Mouse (Mus musculus) ES-E14 (cell line): ENCODE measurements around the gene Nr5a2. TPM values are rescaled to one million over a fixed set of nuclear protein-coding genes. Genes with fewer than 3 reads are reported as not detected.

Experiments
- DNase-seq: peaks from one replicate; pipeline ENCODE4 v3.0.0-alpha.2; 2013; ENCODE audit warnings: low read depth, low spot score
- H3K27ac ChIP-seq: 2 replicates; pipeline ENCODE4 v1.5.1; 2012; ENCODE audit warnings: low read depth, mild to moderate bottlenecking, low read length, moderate library complexity, mixed read lengths; ENCODE audit not compliant: poor library complexity, insufficient read depth, severe bottlenecking
- H3K36me3 ChIP-seq: 2 replicates; pipeline ENCODE4 v1.6.1; 2012; ENCODE audit warnings: mild to moderate bottlenecking, low read length, moderate library complexity, mixed read lengths; ENCODE audit not compliant: control insufficient read depth, poor library complexity, insufficient read depth, severe bottlenecking
- H3K4me1 ChIP-seq, 2 experiments: fragments of 150-350 bp in 1 of 2; sonication (generic) in 1 of 2; 2 replicates each; pipeline ENCODE4 v1.6.1; 2012; ENCODE audit warnings: low read length in 2 of 2, mild to moderate bottlenecking in 1 of 2, mixed read lengths in 1 of 2; ENCODE audit not compliant: control insufficient read depth in 2 of 2, insufficient read depth in 2 of 2, poor library complexity in 1 of 2
- H3K4me3 ChIP-seq, 2 experiments: fragments of 150-350 bp in 1 of 2; sonication (generic) in 1 of 2; 2 replicates each; pipeline ENCODE4 v1.5.1; 2012; ENCODE audit warnings: low read length in 2 of 2, low read depth in 1 of 2, mild to moderate bottlenecking in 1 of 2, mixed read lengths in 1 of 2; ENCODE audit not compliant: insufficient read depth in 1 of 2, poor library complexity in 1 of 2, severe bottlenecking in 1 of 2
- H3K9ac ChIP-seq: 2 replicates; pipeline ENCODE4 v1.6.1; 2012; ENCODE audit warnings: low read depth, mild to moderate bottlenecking, low read length, mixed read lengths; ENCODE audit not compliant: poor library complexity, insufficient read depth, severe bottlenecking
- H3K9me3 ChIP-seq: fragments of 150-350 bp; sonication (generic); 2 replicates; pipeline ENCODE4 v1.6.1; 2012; ENCODE audit warnings: low read depth, mild to moderate bottlenecking, low read length; ENCODE audit not compliant: control insufficient read depth, insufficient read depth
- CHD2 ChIP-seq: IDR thresholded peaks from 2 replicates; pipeline ENCODE4 v1.6.1; 2014; ENCODE audit warnings: mild to moderate bottlenecking, low read depth, low read length, inconsistent platforms
- HCFC1 ChIP-seq: IDR thresholded peaks from 2 replicates; pipeline ENCODE4 v1.6.1; 2012; ENCODE audit warnings: low read length, inconsistent platforms, borderline replicate concordance; ENCODE audit not compliant: insufficient read depth
- MAFK ChIP-seq: IDR thresholded peaks from 2 replicates; pipeline ENCODE4 v1.6.1; 2014; ENCODE audit warnings: mild to moderate bottlenecking, low read depth, low read length, inconsistent platforms; ENCODE audit not compliant: insufficient read depth
- ZC3H11A ChIP-seq: IDR thresholded peaks from 2 replicates; pipeline ENCODE4 v1.6.1; 2012; ENCODE audit warnings: low read depth, mild to moderate bottlenecking, inconsistent platforms, low read length, borderline replicate concordance
- ZNF384 ChIP-seq: IDR thresholded peaks from 2 replicates; pipeline ENCODE4 v1.6.1; 2012; ENCODE audit warnings: low read depth, low read length, inconsistent platforms
- in situ Hi-C, 2 experiments: fragments of 600-800 bp; cut with MboI; formaldehyde crosslinking; loops; one replicate each; pipeline ENCODE4 v1.15.1; 2025; ENCODE audit warnings: low sequenced_read_pairs in 2 of 2, inconsistent platforms in 1 of 2; ENCODE audit not compliant: unreplicated experiment in 2 of 2
- total RNA-seq: library from RNA; depleted of rRNA; stranded (reverse); fragments of 300-350 nt; gene quantifications from 2 replicates; pipeline ENCODE4 v1.2.3, GENCODE M21; 2012

Nr5a2 gene
- total RNA-seq, 1 experiment: 24.6 TPM

DNA sequence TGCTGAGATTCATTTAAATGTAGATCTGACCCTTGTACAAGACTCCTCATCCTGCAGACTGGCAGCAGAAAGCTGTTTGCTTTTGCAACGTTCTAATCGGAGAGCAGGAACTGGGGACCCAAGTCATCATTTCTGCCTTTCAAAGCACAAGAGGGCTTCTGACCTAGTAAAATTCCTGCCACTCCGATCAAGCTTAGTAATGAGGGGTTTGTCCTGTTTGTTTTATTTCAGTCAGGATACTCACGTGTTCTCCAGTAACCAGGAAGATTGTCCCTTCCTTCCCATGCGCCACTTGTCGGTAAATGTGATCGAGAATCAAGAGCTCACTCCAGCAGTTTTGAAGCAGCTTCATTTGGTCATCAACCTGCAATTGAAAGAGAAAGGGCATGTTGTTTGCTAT, 69.8 kb downstream of the Nr5a2 start:
- no peak overlapping the region for H3K9ac ChIP-seq
- TF ChIP-seq ZNF384 (no peak), MAFK (no peak), HCFC1 (no peak)
- no peak overlapping the region for H3K27ac ChIP-seq
- H3K36me3 ChIP-seq: peaks cover 8% of the 10 kb centered on the region
- H3K9me3 ChIP-seq: no peaks in the 10 kb centered on the region
- in situ Hi-C loops: no loop called here
- DNase-seq: no peak
- H3K4me1 ChIP-seq: peaks cover 2 to 3% of the 10 kb centered on the region in 2 experiments; a peak in 2 of 4 replicates
- H3K4me3 ChIP-seq: no peak overlapping the region

DNA sequence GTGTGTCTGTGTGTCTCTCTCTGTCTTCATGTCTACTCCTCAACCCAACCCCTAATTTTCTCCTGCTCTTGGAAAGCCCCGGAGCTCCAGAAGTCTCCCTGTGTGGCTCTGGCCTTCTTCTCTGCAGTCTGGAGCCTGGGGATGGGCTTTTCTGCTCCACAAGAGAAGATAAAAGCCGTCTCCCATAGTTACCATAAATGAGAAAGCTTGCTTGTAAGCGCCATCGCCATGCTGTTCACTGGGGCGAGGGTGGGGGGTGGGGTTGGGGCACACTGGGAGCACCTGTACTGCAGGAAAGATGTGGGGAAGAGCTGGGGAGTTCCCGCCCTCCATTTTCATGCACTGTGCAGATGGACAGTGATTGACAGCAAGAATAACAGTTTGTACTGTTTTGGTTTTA, 71.5 kb downstream of the Nr5a2 start:
- no peak for DNase-seq
- Histone ChIP-seq H3K36me3 (peaks cover 8% of the 10 kb centered on the region), H3K27ac (no peak overlapping the region), H3K4me1 (peaks cover 2 to 3% of the 10 kb centered on the region in 2 experiments; a peak in 2 of 4 replicates), H3K4me3 (no peak overlapping the region), H3K9ac (no peak overlapping the region), H3K9me3 (no peaks in the 10 kb centered on the region)
- in situ Hi-C loops: no loop called here
- TF ChIP-seq CHD2 (no peak), ZNF384 (no peak), ZC3H11A (no peak)

DNA sequence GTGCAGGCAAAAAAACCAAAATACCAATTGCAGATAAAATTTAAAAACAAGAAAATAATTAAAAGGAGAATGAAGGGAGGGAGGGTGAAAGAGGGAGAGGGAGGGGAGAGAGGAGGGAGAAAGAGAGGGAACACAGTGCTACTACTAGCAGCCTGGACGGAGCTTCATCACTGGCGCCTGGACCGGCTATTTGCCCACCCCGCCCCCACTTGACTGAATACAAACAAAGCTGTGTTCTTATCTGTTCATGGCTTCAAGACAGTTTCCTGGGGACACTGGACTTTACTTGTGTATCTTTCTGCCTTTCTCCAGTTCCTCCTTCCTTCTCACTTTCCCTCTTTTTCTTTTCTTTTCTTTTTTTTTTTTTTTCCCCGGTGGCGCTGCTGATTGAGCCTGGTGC, 73.6 kb downstream of the Nr5a2 start:
- peaks cover 12% of the 10 kb centered on the region for H3K36me3 ChIP-seq
- H3K27ac ChIP-seq: no peak overlapping the region
- TF ChIP-seq MAFK (no peak), ZC3H11A (no peak), ZNF384 (no peak), HCFC1 (no peak), CHD2 (no peak)
- H3K4me3 ChIP-seq: no peak overlapping the region
- H3K9me3 ChIP-seq: no peaks in the 10 kb centered on the region
- no peak for DNase-seq
- peaks cover 0 to 3% of the 10 kb centered on the region in 2 experiments; a peak in 1 of 4 replicates for H3K4me1 ChIP-seq
- in situ Hi-C loops: no loop called here
- no peak overlapping the region for H3K9ac ChIP-seq

DNA sequence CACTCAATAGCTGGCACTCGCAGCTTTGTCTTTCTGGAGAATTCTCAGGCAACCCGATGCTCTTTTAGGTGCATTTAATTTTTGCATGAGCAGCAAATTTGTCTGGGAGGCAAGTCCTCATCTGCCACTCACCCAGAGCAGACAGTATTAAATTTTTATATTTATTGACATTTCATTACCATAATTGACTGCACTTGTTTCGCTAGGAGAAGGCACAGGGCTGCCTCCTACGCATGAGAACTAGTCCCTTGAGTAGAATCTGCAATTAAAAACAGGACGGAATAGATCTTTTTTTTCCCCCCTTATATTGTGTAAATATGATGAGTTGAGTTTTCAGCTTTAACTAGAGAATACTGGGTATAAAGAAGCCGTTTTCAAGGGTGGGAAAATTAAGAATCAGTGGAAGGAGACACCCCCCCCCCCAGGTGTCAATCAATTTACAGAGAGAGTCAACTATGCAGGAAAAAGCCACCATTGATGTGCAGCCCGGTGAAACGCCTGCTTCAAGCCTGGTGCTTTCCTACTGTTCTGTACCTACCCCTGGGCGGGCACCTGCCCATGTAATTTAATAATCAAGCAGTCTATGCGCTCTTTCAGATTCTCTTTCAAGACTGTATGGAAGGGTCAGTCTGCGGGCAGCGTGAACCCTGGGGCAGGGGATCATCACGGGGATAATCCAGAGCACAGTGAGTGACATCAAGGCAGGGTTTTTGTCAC, 76.6 kb downstream of the Nr5a2 start:
- H3K4me1 ChIP-seq: no peaks in the 10 kb centered on the region
- H3K9ac ChIP-seq: no peak overlapping the region
- DNase-seq: no peak
- H3K36me3 ChIP-seq: peaks cover 15% of the 10 kb centered on the region
- TF ChIP-seq HCFC1: no peak
- TF ChIP-seq ZNF384: no peak
- no peak for TF ChIP-seq ZC3H11A
- TF ChIP-seq MAFK: no peak
- TF ChIP-seq CHD2: no peak
- in situ Hi-C loops: no loop called here
- H3K4me3 ChIP-seq: no peak overlapping the region
- H3K9me3 ChIP-seq: no peaks in the 10 kb centered on the region
- no peak overlapping the region for H3K27ac ChIP-seq

DNA sequence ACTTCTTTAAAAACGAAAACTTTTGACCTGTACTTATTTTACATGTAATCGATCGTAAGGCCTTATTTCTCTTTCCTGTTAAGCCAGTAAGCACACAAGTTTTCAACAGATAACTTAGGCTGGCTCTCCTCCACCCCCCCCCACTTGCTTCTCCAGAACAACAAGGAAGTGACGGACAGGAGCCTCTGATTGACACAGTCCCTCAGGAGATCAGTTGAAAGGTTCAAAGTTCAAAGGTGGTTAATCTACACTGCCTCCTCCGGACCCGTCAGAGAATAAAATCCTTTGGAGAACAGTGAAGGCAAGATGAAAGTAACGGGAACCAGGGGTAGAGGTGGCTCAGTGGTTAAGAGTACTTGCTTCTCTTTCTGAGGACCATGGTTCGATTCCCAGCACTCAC, 80.0 kb downstream of the Nr5a2 start:
- H3K4me1 ChIP-seq: no peaks in the 10 kb centered on the region
- H3K9ac ChIP-seq: no peak overlapping the region
- no peak overlapping the region for H3K4me3 ChIP-seq
- in situ Hi-C loops: no loop called here
- no peak for DNase-seq
- TF ChIP-seq MAFK (no peak), ZC3H11A (no peak), HCFC1 (no peak), ZNF384 (no peak), CHD2 (no peak)
- no peaks in the 10 kb centered on the region for H3K9me3 ChIP-seq
- no peak overlapping the region for H3K27ac ChIP-seq
- H3K36me3 ChIP-seq: peaks cover 23% of the 10 kb centered on the region
